ENCODE assay signal across 10 mouse cellular contexts in the genomic region with DNA sequence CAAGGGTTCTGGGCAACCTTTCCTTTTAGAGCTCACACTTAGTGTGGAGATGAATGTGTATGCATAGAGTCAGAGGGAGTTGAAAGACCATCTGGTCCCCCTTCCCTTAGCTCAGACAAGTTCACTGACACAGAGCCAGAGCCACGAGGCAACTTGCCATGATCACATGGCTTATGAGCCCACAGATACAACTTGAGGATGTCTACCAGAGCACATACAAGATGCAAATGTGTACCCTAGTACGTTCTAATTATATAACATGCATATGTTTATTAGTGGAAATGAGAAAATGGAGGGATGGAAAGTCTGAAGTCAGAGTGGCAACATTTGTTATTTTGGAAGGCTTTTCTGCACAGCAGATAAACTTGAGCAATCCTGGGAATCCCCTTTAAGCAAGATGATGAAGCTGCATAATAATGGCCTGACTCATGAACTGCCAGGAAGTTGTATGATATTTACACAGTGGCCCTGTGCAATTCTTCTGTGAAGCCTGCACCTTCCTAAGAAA.
DNase-seq lines count a peak whose midpoint lies in the region; ATAC-seq and TF ChIP-seq lines count a peak whose summit lies in the region.
"Had no signal": no experiment of that assay in that cellular context is flagged by ENCODE, and none has a peak within 500 bp of the region (broad histone marks: within the 10 kb centered on the region; RNA-seq: fewer than 3 reads in every experiment).

No protein-coding gene starts in this region.

- no peak overlapping the region for H3K27ac ChIP-seq in lung, postnatal 0 days (ENCODE audit: low read length)
- H3K27ac ChIP-seq in midbrain, embryonic 16.5 days (ENCODE audit: low read length) = no peak overlapping the region

- 40% methylated on average over 2 of the region's 2 CpGs for WGBS in lung, postnatal 0 days
- 78% methylated on average over 2 of the region's 2 CpGs for WGBS in midbrain, embryonic 16.5 days

- peaks cover 8% of the 10 kb centered on the region; the same call in 1 of the 2 replicates for H3K4me1 ChIP-seq in lung, postnatal 0 days (ENCODE audit: insufficient read depth, low read depth, low read length)
- H3K4me1 ChIP-seq in midbrain, embryonic 16.5 days (ENCODE audit: control insufficient read depth, insufficient read depth, low read length) = peaks cover 6% of the 10 kb centered on the region; the same call in 1 of the 2 replicates

- TF ChIP-seq EP300 in lung, postnatal 0 days (IDR thresholded peaks at IDR 0.05) = peak; percentile 83

- H3K9ac ChIP-seq in lung, postnatal 0 days (replicated peaks; ENCODE audit: low read depth) = no peak overlapping the region
- H3K9ac ChIP-seq in midbrain, embryonic 16.5 days (ENCODE audit: low read depth, low read length) = no peak overlapping the region

- no peak overlapping the region for H3K4me3 ChIP-seq in lung, postnatal 0 days (ENCODE audit: low read depth, low read length)
- no peak overlapping the region for H3K4me3 ChIP-seq in midbrain, embryonic 16.5 days (ENCODE audit: low read depth, low read length)

- DNase-seq in frontal cortex, postnatal 36 days (ENCODE audit: low spot score in 2 of 2) = no peak
- peak; percentile 98 for DNase-seq in 3T3-L1 (ENCODE audit: low read depth, low spot score)
- peak; percentile 26 for DNase-seq in adipocyte (ENCODE audit: low spot score)
- peak; percentile 85 for DNase-seq in lung, postnatal 0 days (ENCODE audit: low spot score)
- no peak for DNase-seq in kidney, adult 18-20 months
- DNase-seq in urinary bladder, postnatal 25 days (ENCODE audit: low spot score) = no peak
- DNase-seq: cerebellum, adult 2 months; gastrocnemius, postnatal 14 days had no signal

- no peak for TF ChIP-seq CTCF in lung, postnatal 0 days (IDR thresholded peaks at IDR 0.05)

- ATAC-seq in frontal cortex, adult (ENCODE audit: low TSS enrichment) = 0 out of 2 replicates have a peak, but pooled peaks have one; percentile 26
- ATAC-seq in lung, postnatal 0 days = peak; percentile 74
- ATAC-seq in midbrain, embryonic 16.5 days = no peak

- H3K36me3 ChIP-seq in lung, postnatal 0 days (ENCODE audit: insufficient read depth, low read length) = no peaks in the 10 kb centered on the region
- no peaks in the 10 kb centered on the region for H3K36me3 ChIP-seq in midbrain, embryonic 16.5 days (ENCODE audit: control insufficient read depth, insufficient read depth, low read length)

- no peaks in the 10 kb centered on the region for H3K27me3 ChIP-seq in lung, postnatal 0 days (replicated peaks; ENCODE audit: insufficient read depth, low read length)
- no peaks in the 10 kb centered on the region for H3K27me3 ChIP-seq in midbrain, embryonic 16.5 days (ENCODE audit: control insufficient read depth, insufficient read depth, low read depth, low read length)

- H3K9me3 ChIP-seq in lung, postnatal 0 days (ENCODE audit: low read length) = no peaks in the 10 kb centered on the region
- no peaks in the 10 kb centered on the region for H3K9me3 ChIP-seq in midbrain, embryonic 16.5 days (replicated peaks; ENCODE audit: control insufficient read depth, low read length, poor library complexity, severe bottlenecking)

- no peak overlapping the region for H3K4me2 ChIP-seq in lung, postnatal 0 days (replicated peaks; ENCODE audit: low read depth, low read length)
- no peak overlapping the region for H3K4me2 ChIP-seq in midbrain, embryonic 16.5 days (ENCODE audit: low read length)

Comparison
In these comparisons a context has a peak if more than half of its experiments do, and no peak if none do; other contexts are left out.
1. DNase-seq: peak in 3T3-L1 (single experiment), adipocyte (single experiment) and lung, postnatal 0 days (single experiment); none in frontal cortex, postnatal 36 days (0 of 2), kidney, adult 18-20 months (single experiment) and urinary bladder, postnatal 25 days (single experiment).